Mouse (Mus musculus): ENCODE measurements at regions not wholly inside any gene's neighbourhood (a gene's known extent, or its start where the extent isn't known, plus 50 kb on each side); places are given as distances from the start of the nearest gene placed in this dataset.

GRCm38 (mm10) chr15:71243539-71243938 is 2590.8 kb upstream of the Gm6569 start:
- TF ChIP-seq ZNF384 (IDR thresholded peaks at IDR 0.05; ENCODE audit: low read depth, low read length) (no peak), POLR2AphosphoS5 (IDR thresholded peaks at IDR 0.05; ENCODE audit: borderline replicate concordance, low read depth, low read length) (no peak), RAD21 (IDR thresholded peaks at IDR 0.05; ENCODE audit: low read depth, low read length) (no peak), MYB (IDR thresholded peaks at IDR 0.05; ENCODE audit: low read depth, low read length) (no peak), BHLHE40 (IDR thresholded peaks at IDR 0.05; ENCODE audit: borderline replicate concordance, low read depth, low read length) (no peak), SIN3A (IDR thresholded peaks at IDR 0.05; ENCODE audit: low read length) (no peak)
- H3K9me3 ChIP-seq (replicated peaks; ENCODE audit: insufficient read depth, low read length), result no peaks in the 10 kb centered on the region
- H3K79me2 ChIP-seq (ENCODE audit: control insufficient read depth, insufficient read depth, low read length, poor library complexity), result no peaks in the 10 kb centered on the region
- DNase-seq (ENCODE audit: low read depth, low spot score), result no peak
- H3K36me3 ChIP-seq (ENCODE audit: control insufficient read depth in 1 of 2, insufficient read depth in 2 of 2, low read length in 2 of 2), result no peaks in the 10 kb centered on the region
- H3K4me1 ChIP-seq (ENCODE audit: control insufficient read depth in 1 of 2, insufficient read depth in 2 of 2, low read length in 2 of 2), result no peaks in the 10 kb centered on the region
- H3K4me3 ChIP-seq (ENCODE audit: control insufficient read depth in 1 of 2, insufficient read depth in 1 of 2, low read depth in 2 of 2, low read length in 2 of 2), result no peak overlapping the region
- H3K9ac ChIP-seq (ENCODE audit: control insufficient read depth, low read depth, low read length, poor library complexity, severe bottlenecking), result no peak overlapping the region
- H3K27ac ChIP-seq (ENCODE audit: control insufficient read depth, low read depth, low read length), result no peak overlapping the region
- H3K27me3 ChIP-seq (ENCODE audit: control insufficient read depth in 1 of 2, insufficient read depth in 2 of 2, low read length in 2 of 2), result no peaks in the 10 kb centered on the region

GRCm38 (mm10) chr15:71275876-71276565 is 2558.3 kb upstream of the Gm6569 start:
- Histone ChIP-seq H3K9ac (ENCODE audit: control insufficient read depth, low read depth, low read length, poor library complexity, severe bottlenecking) (no peak overlapping the region), H3K27me3 (ENCODE audit: control insufficient read depth in 1 of 2, insufficient read depth in 2 of 2, low read length in 2 of 2) (no peaks in the 10 kb centered on the region)

GRCm38 (mm10) chr15:71276566-71276912 is 2557.8 kb upstream of the Gm6569 start:
- Histone ChIP-seq H3K27me3 (ENCODE audit: control insufficient read depth in 1 of 2, insufficient read depth in 2 of 2, low read length in 2 of 2) (no peaks in the 10 kb centered on the region), H3K4me3 (ENCODE audit: control insufficient read depth in 1 of 2, insufficient read depth in 1 of 2, low read depth in 2 of 2, low read length in 2 of 2) (no peak overlapping the region), H3K36me3 (ENCODE audit: control insufficient read depth in 1 of 2, insufficient read depth in 2 of 2, low read length in 2 of 2) (no peaks in the 10 kb centered on the region), H3K27ac (ENCODE audit: control insufficient read depth, low read depth, low read length) (no peak overlapping the region), H3K9ac (ENCODE audit: control insufficient read depth, low read depth, low read length, poor library complexity, severe bottlenecking) (no peak overlapping the region), H3K9me3 (replicated peaks; ENCODE audit: insufficient read depth, low read length) (no peaks in the 10 kb centered on the region), H3K79me2 (ENCODE audit: control insufficient read depth, insufficient read depth, low read length, poor library complexity) (no peaks in the 10 kb centered on the region), H3K4me1 (ENCODE audit: control insufficient read depth in 1 of 2, insufficient read depth in 2 of 2, low read length in 2 of 2) (no peaks in the 10 kb centered on the region)
- TF ChIP-seq TAL1 (IDR thresholded peaks at IDR 0.05; ENCODE audit: low read length), result no peak
- TF ChIP-seq GATA1 (IDR thresholded peaks at IDR 0.05; ENCODE audit: low read depth, low read length), result no peak
- TF ChIP-seq E2F4 (IDR thresholded peaks at IDR 0.05; ENCODE audit: borderline replicate concordance, low read depth, low read length), result no peak
- TF ChIP-seq MAZ (IDR thresholded peaks at IDR 0.05; ENCODE audit: low read depth, low read length), result no peak
- TF ChIP-seq JUND (IDR thresholded peaks at IDR 0.05; ENCODE audit: low read depth, low read length), result no peak
- TF ChIP-seq POLR2AphosphoS5 (IDR thresholded peaks at IDR 0.05; ENCODE audit: borderline replicate concordance, low read depth, low read length), result no peak
- TF ChIP-seq UBTF (IDR thresholded peaks at IDR 0.05; ENCODE audit: borderline replicate concordance, insufficient read depth, low read depth, low read length), result no peak
- TF ChIP-seq ELF1 (IDR thresholded peaks at IDR 0.05; ENCODE audit: low read depth, low read length), result no peak
- TF ChIP-seq ZC3H11A (IDR thresholded peaks at IDR 0.05; ENCODE audit: low read depth, low read length), result no peak
- TF ChIP-seq RAD21 (IDR thresholded peaks at IDR 0.05; ENCODE audit: low read depth, low read length), result no peak
- no peak for TF ChIP-seq TCF12 (IDR thresholded peaks at IDR 0.05; ENCODE audit: low read depth, low read length)
- TF ChIP-seq NELFE (IDR thresholded peaks at IDR 0.05; ENCODE audit: low read depth, low read length), result no peak
- no peak for TF ChIP-seq SMC3 (IDR thresholded peaks at IDR 0.05; ENCODE audit: low read depth, low read length)
- TF ChIP-seq BHLHE40 (IDR thresholded peaks at IDR 0.05; ENCODE audit: borderline replicate concordance, low read depth, low read length), result no peak
- no peak for DNase-seq (ENCODE audit: low read depth, low spot score)

More at GRCm38 (mm10) chr15:71275876-71276565, 2558.3 kb upstream of the Gm6569 start:
- Histone ChIP-seq H3K27ac (ENCODE audit: control insufficient read depth, low read depth, low read length) (no peak overlapping the region), H3K9me3 (replicated peaks; ENCODE audit: insufficient read depth, low read length) (no peaks in the 10 kb centered on the region), H3K4me1 (ENCODE audit: control insufficient read depth in 1 of 2, insufficient read depth in 2 of 2, low read length in 2 of 2) (no peaks in the 10 kb centered on the region), H3K4me3 (ENCODE audit: control insufficient read depth in 1 of 2, insufficient read depth in 1 of 2, low read depth in 2 of 2, low read length in 2 of 2) (no peak overlapping the region), H3K79me2 (ENCODE audit: control insufficient read depth, insufficient read depth, low read length, poor library complexity) (no peaks in the 10 kb centered on the region), H3K36me3 (ENCODE audit: control insufficient read depth in 1 of 2, insufficient read depth in 2 of 2, low read length in 2 of 2) (no peaks in the 10 kb centered on the region)
- DNase-seq (ENCODE audit: low read depth, low spot score), result no peak
- TF ChIP-seq NRF1 (IDR thresholded peaks at IDR 0.05; ENCODE audit: insufficient read depth, low read depth, low read length, poor library complexity, severe bottlenecking) (no peak), POLR2A (IDR thresholded peaks at IDR 0.05; ENCODE audit: control insufficient read depth in 1 of 2, insufficient read depth in 1 of 2, low read depth in 1 of 2, low read length in 2 of 2, poor library complexity in 1 of 2) (no peak), POLR2AphosphoS5 (IDR thresholded peaks at IDR 0.05; ENCODE audit: borderline replicate concordance, low read depth, low read length) (no peak), MEF2A (IDR thresholded peaks at IDR 0.05; ENCODE audit: extremely low read depth, insufficient replicate concordance, low read depth, low read length, poor library complexity, severe bottlenecking) (no peak), SMC3 (IDR thresholded peaks at IDR 0.05; ENCODE audit: low read depth, low read length) (no peak), GABPA (IDR thresholded peaks at IDR 0.05; ENCODE audit: low read depth, low read length) (no peak), ETS1 (IDR thresholded peaks at IDR 0.05; ENCODE audit: low read depth, low read length) (no peak), RAD21 (IDR thresholded peaks at IDR 0.05; ENCODE audit: low read depth, low read length) (no peak), POLR2AphosphoS2 (IDR thresholded peaks at IDR 0.05; ENCODE audit: low read length) (no peak), CHD2 (IDR thresholded peaks at IDR 0.05; ENCODE audit: low read length) (no peak), MAFK (IDR thresholded peaks at IDR 0.05; ENCODE audit: borderline replicate concordance, low read depth, low read length) (no peak)
